In genomic region chr8:106145331-106145730, GRCm38 (mm10) we compare ENCODE assay signal across 19 mouse cellular contexts. TPM values are rescaled to one million over a fixed set of nuclear protein-coding genes. Genes with fewer than 3 reads are reported as not detected.
DNase-seq lines count a peak whose midpoint lies in the region; ATAC-seq and TF ChIP-seq lines count a peak whose summit lies in the region.
"Had no signal": no experiment of that assay in that cellular context is flagged by ENCODE, and none has a peak within 500 bp of the region (broad histone marks: within the 10 kb centered on the region; RNA-seq: fewer than 3 reads in every experiment).

No protein-coding gene starts in this region.

- TF ChIP-seq POLR2A in embryonic fibroblast, embryonic 13.5 days (IDR thresholded peaks at IDR 0.05; ENCODE audit: low read depth, low read length), result no peak
- no peak for TF ChIP-seq POLR2A in myocyte (IDR thresholded peaks at IDR 0.05; ENCODE audit: insufficient read length, low read depth)

- no peak for ATAC-seq in heart, embryonic 12.5 days (ENCODE audit: insufficient number of reproducible peaks, low FRiP score)
- ATAC-seq in hindbrain, embryonic 13.5 days (ENCODE audit: low FRiP score), result no peak
- ATAC-seq: intestine, embryonic 15.5 days; midbrain, embryonic 13.5 days had no signal

- H3K9ac ChIP-seq in heart, embryonic 12.5 days, result no peak overlapping the region
- no peak overlapping the region for H3K9ac ChIP-seq in hindbrain, embryonic 13.5 days
- H3K9ac ChIP-seq: heart, embryonic 13.5 days; hindbrain, embryonic 15.5 days; intestine, embryonic 15.5 days; limb, embryonic 12.5 days; liver, embryonic 13.5 days; midbrain, embryonic 13.5 days had no signal

- no peaks in the 10 kb centered on the region for H3K27me3 ChIP-seq in heart, embryonic 12.5 days (replicated peaks)
- H3K27me3 ChIP-seq in myocyte (ENCODE audit: control insufficient read depth, insufficient read depth, insufficient read length), result no peaks in the 10 kb centered on the region
- H3K27me3 ChIP-seq in hindbrain, embryonic 13.5 days, result peaks cover 2% of the 10 kb centered on the region
- H3K27me3 ChIP-seq: heart, embryonic 13.5 days; hindbrain, embryonic 15.5 days; intestine, embryonic 15.5 days; limb, embryonic 12.5 days had no signal

- H3K79me2 ChIP-seq in myocyte (ENCODE audit: control insufficient read depth, insufficient read depth), result no peaks in the 10 kb centered on the region

- 90% methylated on average over 2 of the region's 2 CpGs for WGBS in heart, embryonic 12.5 days
- WGBS in hindbrain, embryonic 13.5 days, result 94% methylated on average over 2 of the region's 2 CpGs

- H3ac ChIP-seq in myocyte (ENCODE audit: control insufficient read depth, insufficient read length), result no peak overlapping the region

- peak; percentile 74 for DNase-seq in adrenal gland, adult 2 months
- DNase-seq in adrenal gland, postnatal 4 days (ENCODE audit: low spot score in 2 of 2), result no peak
- peak; percentile 42 to 74 for DNase-seq in heart, adult 18-20 months
- DNase-seq in frontal cortex, postnatal 10 days (ENCODE audit: low spot score in 2 of 2), result no peak
- DNase-seq: cerebellum, adult 2 months; cerebellum, postnatal 36 days; kidney, adult 9 months; liver, embryonic 13.5 days; thymus, postnatal 25 days had no signal

- no peaks in the 10 kb centered on the region for H3K9me3 ChIP-seq in heart, embryonic 12.5 days (replicated peaks)
- no peaks in the 10 kb centered on the region for H3K9me3 ChIP-seq in hindbrain, embryonic 13.5 days
- H3K9me3 ChIP-seq: heart, embryonic 13.5 days; hindbrain, embryonic 15.5 days; intestine, embryonic 15.5 days; limb, embryonic 12.5 days; liver, embryonic 13.5 days; midbrain, embryonic 13.5 days had no signal

- no peaks in the 10 kb centered on the region for H3K4me1 ChIP-seq in heart, embryonic 12.5 days (replicated peaks)
- H3K4me1 ChIP-seq in embryonic fibroblast, embryonic 13.5 days (ENCODE audit: control insufficient read depth, insufficient read depth, low read length), result no peaks in the 10 kb centered on the region
- H3K4me1 ChIP-seq in hindbrain, embryonic 13.5 days (replicated peaks), result 0 out of 2 replicates have a peak, but pooled peaks cover 3% of the 10 kb centered on the region
- H3K4me1 ChIP-seq: intestine, embryonic 15.5 days had no signal

- H3K36me3 ChIP-seq in heart, embryonic 12.5 days, result no peaks in the 10 kb centered on the region
- H3K36me3 ChIP-seq in myocyte (ENCODE audit: control insufficient read depth, insufficient read depth), result no peaks in the 10 kb centered on the region
- H3K36me3 ChIP-seq in hindbrain, embryonic 13.5 days, result no peaks in the 10 kb centered on the region
- H3K36me3 ChIP-seq: heart, embryonic 13.5 days; hindbrain, embryonic 15.5 days; intestine, embryonic 15.5 days; limb, embryonic 12.5 days; liver, embryonic 13.5 days; midbrain, embryonic 13.5 days had no signal

- H3K27ac ChIP-seq in heart, embryonic 12.5 days (ENCODE audit: poor library complexity, severe bottlenecking), result no peak overlapping the region
- peak overlapping the region; percentile 100 for H3K27ac ChIP-seq in embryonic fibroblast, embryonic 13.5 days (ENCODE audit: insufficient read depth, low read length)
- H3K27ac ChIP-seq in hindbrain, embryonic 13.5 days, result no peak overlapping the region
- H3K27ac ChIP-seq: heart, embryonic 13.5 days; hindbrain, embryonic 15.5 days; intestine, embryonic 15.5 days; limb, embryonic 12.5 days; liver, embryonic 13.5 days; midbrain, embryonic 13.5 days had no signal

- no peak overlapping the region for H3K4me2 ChIP-seq in heart, embryonic 12.5 days
- H3K4me2 ChIP-seq in myocyte (ENCODE audit: low read depth), result no peak overlapping the region
- H3K4me2 ChIP-seq in hindbrain, embryonic 13.5 days, result no peak overlapping the region
- H3K4me2 ChIP-seq: heart, embryonic 13.5 days; hindbrain, embryonic 15.5 days; intestine, embryonic 15.5 days; limb, embryonic 12.5 days; liver, embryonic 13.5 days; midbrain, embryonic 13.5 days had no signal

- no peak for TF ChIP-seq CTCF in embryonic fibroblast, embryonic 13.5 days (IDR thresholded peaks at IDR 0.05; ENCODE audit: borderline replicate concordance, insufficient read depth, low read length)

- no peak overlapping the region for H3K4me3 ChIP-seq in heart, embryonic 12.5 days
- no peak overlapping the region for H3K4me3 ChIP-seq in embryonic fibroblast, embryonic 13.5 days (ENCODE audit: insufficient read depth, low read length)
- no peak overlapping the region for H3K4me3 ChIP-seq in myocyte
- no peak overlapping the region for H3K4me3 ChIP-seq in hindbrain, embryonic 13.5 days
- H3K4me3 ChIP-seq: heart, embryonic 13.5 days; hindbrain, embryonic 15.5 days; intestine, embryonic 15.5 days; limb, embryonic 12.5 days; liver, embryonic 13.5 days; midbrain, embryonic 13.5 days had no signal

TF ChIP-seq in myocyte, 11 proteins besides CTCF, POLR2A, EP300 and RAD21:
- TF ChIP-seq REST (IDR thresholded peaks at IDR 0.05; ENCODE audit: insufficient read depth, insufficient read length), result no peak
- peak; percentile 77 for TF ChIP-seq CEBPB (IDR thresholded peaks at IDR 0.05; ENCODE audit: insufficient read depth, poor library complexity, severe bottlenecking)

RNA-seq across cellular contexts. Expression of gene Pla2g15, which starts 4.9 kb away (rescaled TPM):
- 10 to 100 TPM; 21.9 to 38.8 TPM for total RNA-seq in adrenal gland, adult 2 months (2021)
- 21.9 and 22.1 TPM in 2 replicates for polyA plus RNA-seq in adrenal gland, adult 2 months (2012; rRNA removed)
- 10 to 100 TPM; 17.3 to 17.6 TPM for total RNA-seq in adrenal gland, postnatal 4 days (2021)
- 1 to 10 TPM; 6.7 to 7.9 TPM for total RNA-seq in heart, adult 18-20 months (2021)
- polyA plus RNA-seq in heart, embryonic 12.5 days (2016; fragmentation: Nextera tagmentation; extraction: Ambion mirVana), result 10.5 and 11.4 TPM in 2 replicates
- polyA plus RNA-seq in embryonic fibroblast, embryonic 13.5 days (2011; ENCODE audit: insufficient read length, low read depth, missing spikeins), result 30.0 and 40.9 TPM in 2 replicates
- 9.6 TPM for polyA plus RNA-seq in myocyte (2012; fragmentation: generic; extraction: Trizol)
- polyA plus RNA-seq in hindbrain, embryonic 13.5 days (2015; fragmentation: Nextera tagmentation; extraction: Ambion mirVana), result 20.0 and 22.3 TPM in 2 replicates

RNA-seq across cellular contexts. Expression of gene Esrp2, which starts 8.6 kb away (rescaled TPM):
- 1 to 10 TPM; 1.7 to 3.7 TPM for total RNA-seq in adrenal gland, adult 2 months (2021)
- polyA plus RNA-seq in adrenal gland, adult 2 months (2012; rRNA removed), result 2.0 and 5.5 TPM in 2 replicates
- total RNA-seq in adrenal gland, postnatal 4 days (2021), result 1 to 10 TPM; 7.2 to 8.8 TPM
- 1 to 10 TPM in 1 of 2 experiments, under 1 TPM in 1; 0.35 to 1.4 TPM for total RNA-seq in heart, adult 18-20 months (2021)
- 0.77 and 0.85 TPM in 2 replicates for polyA plus RNA-seq in heart, embryonic 12.5 days (2016; fragmentation: Nextera tagmentation; extraction: Ambion mirVana)
- 2.1 and 3.9 TPM in 2 replicates for polyA plus RNA-seq in embryonic fibroblast, embryonic 13.5 days (2011; ENCODE audit: insufficient read length, low read depth, missing spikeins)
- polyA plus RNA-seq in myocyte (2012; fragmentation: generic; extraction: Trizol), result 0.17 TPM
- polyA plus RNA-seq in hindbrain, embryonic 13.5 days (2015; fragmentation: Nextera tagmentation; extraction: Ambion mirVana), result 0.14 and 0.26 TPM in 2 replicates
- polyA plus RNA-seq: neural tube, embryonic 14.5 days had no signal

RNA-seq across cellular contexts. Expression of gene Slc7a6, which starts 23.3 kb away (rescaled TPM):
- 10 to 100 TPM; 27.2 to 34.0 TPM for total RNA-seq in adrenal gland, adult 2 months (2021)
- 17.3 and 26.5 TPM in 2 replicates for polyA plus RNA-seq in adrenal gland, adult 2 months (2012; rRNA removed)
- 10 to 100 TPM; 21.0 to 25.3 TPM for total RNA-seq in adrenal gland, postnatal 4 days (2021)
- 10 to 100 TPM in 1 of 2 experiments, 1 to 10 TPM in 1; 8.8 to 11.5 TPM for total RNA-seq in heart, adult 18-20 months (2021)
- 35.4 and 36.5 TPM in 2 replicates for polyA plus RNA-seq in heart, embryonic 12.5 days (2016; fragmentation: Nextera tagmentation; extraction: Ambion mirVana)
- 57.4 and 59.3 TPM in 2 replicates for polyA plus RNA-seq in embryonic fibroblast, embryonic 13.5 days (2011; ENCODE audit: insufficient read length, low read depth, missing spikeins)
- 12.8 TPM for polyA plus RNA-seq in myocyte (2012; fragmentation: generic; extraction: Trizol)
- 66.4 and 71.4 TPM in 2 replicates for polyA plus RNA-seq in hindbrain, embryonic 13.5 days (2015; fragmentation: Nextera tagmentation; extraction: Ambion mirVana)

Comparison
In these comparisons a context has a peak if more than half of its experiments do, and no peak if none do; other contexts are left out.
1. DNase-seq: peak in adrenal gland, adult 2 months (single experiment) and heart, adult 18-20 months (2 of 2); none in adrenal gland, postnatal 4 days (0 of 2) and frontal cortex, postnatal 10 days (0 of 2).